Mouse (Mus musculus): ENCODE data around the gene Slc25a36. TPM values are rescaled to one million over a fixed set of nuclear protein-coding genes. Genes with fewer than 3 reads are reported as not detected.

The Slc25a36 gene
- polyA plus RNA-seq, 1 experiment from 2014 or later = 96.0 TPM

DNA sequence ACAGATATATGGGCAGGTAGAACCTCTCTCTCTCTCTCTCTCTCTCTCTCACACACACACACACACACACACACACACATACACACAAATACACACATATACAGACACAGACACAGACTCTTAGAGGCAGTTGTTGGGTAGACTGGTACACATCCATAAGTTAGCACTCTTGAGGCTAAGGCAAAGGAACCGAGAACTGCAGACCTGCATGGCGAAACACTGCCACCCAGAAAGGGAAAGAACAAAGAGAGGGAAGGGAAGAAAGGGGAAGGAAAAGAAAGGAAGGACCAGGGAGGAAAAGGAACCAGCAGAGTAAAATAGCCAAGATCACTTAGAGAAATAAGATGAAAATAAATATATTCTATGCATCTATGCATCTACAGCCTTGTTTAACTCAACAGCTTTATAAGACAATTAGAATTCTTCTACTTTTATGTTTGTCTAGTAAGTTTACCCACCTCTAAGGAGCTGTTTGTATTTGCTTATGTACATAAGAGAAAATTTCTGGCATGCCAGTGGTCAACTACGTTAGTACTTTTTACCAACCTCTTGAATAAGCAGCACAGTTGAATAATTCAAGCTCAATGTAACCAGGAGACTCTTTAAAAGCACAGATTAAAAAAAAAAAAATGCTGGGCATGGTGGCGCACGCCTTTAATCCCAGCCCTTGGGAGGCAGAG, 4.3 kb downstream of the Slc25a36 start:
- H3K27me3 ChIP-seq = no peaks in the 10 kb centered on the region
- H3K27ac ChIP-seq = no peak overlapping the region
- no peak overlapping the region for H3K9ac ChIP-seq
- peaks cover 28% of the 10 kb centered on the region for H3K4me1 ChIP-seq
- no peak for ATAC-seq (ENCODE audit: insufficient number of reproducible peaks, insufficient read depth, low FRiP score, low TSS enrichment, low read depth)
- H3K4me2 ChIP-seq = no peak overlapping the region
- peaks cover 6% of the 10 kb centered on the region; the same call in 1 of the 2 replicates for H3K36me3 ChIP-seq
- 90% methylated on average over 5 of the region's 5 CpGs for WGBS
- H3K9me3 ChIP-seq = no peaks in the 10 kb centered on the region
- H3K4me3 ChIP-seq = no peak overlapping the region

- Histone ChIP-seq H3K36me3 (peaks cover 6% of the 10 kb centered on the region; the same call in 1 of the 2 replicates), H3K4me2 (no peak overlapping the region), H3K27me3 (no peaks in the 10 kb centered on the region), H3K4me3 (no peak overlapping the region), H3K4me1 (peaks cover 28% of the 10 kb centered on the region), H3K9ac (no peak overlapping the region), H3K27ac (no peak overlapping the region; the same call in 1 of the 2 replicates), H3K9me3 (no peaks in the 10 kb centered on the region)
- ATAC-seq (ENCODE audit: insufficient number of reproducible peaks, insufficient read depth, low FRiP score, low TSS enrichment, low read depth) = no peak
- WGBS = 80% methylated on average over 2 of the region's 2 CpGs
Observed at GRCm38 (mm10) chr9:97105400-97105985, 5.5 kb downstream of the Slc25a36 start.

- H3K4me2 ChIP-seq = no peak overlapping the region
- H3K27ac ChIP-seq = no peak overlapping the region
- no peak for ATAC-seq (ENCODE audit: insufficient number of reproducible peaks, insufficient read depth, low FRiP score, low TSS enrichment, low read depth)
- no peaks in the 10 kb centered on the region for H3K9me3 ChIP-seq
- no peak overlapping the region for H3K9ac ChIP-seq
- peaks cover 16% of the 10 kb centered on the region for H3K4me1 ChIP-seq
- H3K36me3 ChIP-seq = peaks cover 9% of the 10 kb centered on the region; the same call in 1 of the 2 replicates
- no peak overlapping the region for H3K4me3 ChIP-seq
- H3K27me3 ChIP-seq = no peaks in the 10 kb centered on the region
- 71% methylated on average over 2 of the region's 2 CpGs for WGBS
Observed at GRCm38 (mm10) chr9:97103376-97104061, 7.4 kb downstream of the Slc25a36 start.

- WGBS = 75% methylated on average over 4 of the region's 4 CpGs
- Histone ChIP-seq H3K4me3 (no peak overlapping the region), H3K36me3 (peaks cover 38% of the 10 kb centered on the region), H3K4me1 (peaks cover 9% of the 10 kb centered on the region), H3K27me3 (no peaks in the 10 kb centered on the region), H3K4me2 (no peak overlapping the region), H3K27ac (no peak overlapping the region), H3K9ac (no peak overlapping the region), H3K9me3 (no peaks in the 10 kb centered on the region)
- no peak for ATAC-seq (ENCODE audit: insufficient number of reproducible peaks, insufficient read depth, low FRiP score, low TSS enrichment, low read depth)
Observed at GRCm38 (mm10) chr9:97098985-97099384, 12.0 kb downstream of the Slc25a36 start.

- Histone ChIP-seq H3K4me1 (no peaks in the 10 kb centered on the region), H3K4me3 (no peak overlapping the region), H3K9me3 (no peaks in the 10 kb centered on the region), H3K4me2 (no peak overlapping the region), H3K27ac (no peak overlapping the region), H3K36me3 (peaks cover 49% of the 10 kb centered on the region), H3K9ac (no peak overlapping the region), H3K27me3 (no peaks in the 10 kb centered on the region)
- no peak for ATAC-seq (ENCODE audit: insufficient number of reproducible peaks, insufficient read depth, low FRiP score, low TSS enrichment, low read depth)
- 96% methylated on average over 1 of the region's 1 CpGs for WGBS
Observed at GRCm38 (mm10) chr9:97096180-97096579, 14.8 kb downstream of the Slc25a36 start.

GRCm38 (mm10) chr9:97087850-97088249, 23.1 kb downstream of the Slc25a36 start:
- ATAC-seq (ENCODE audit: insufficient number of reproducible peaks, insufficient read depth, low FRiP score, low TSS enrichment, low read depth) = no peak
- Histone ChIP-seq H3K9ac (no peak overlapping the region), H3K4me2 (no peak overlapping the region), H3K9me3 (no peaks in the 10 kb centered on the region), H3K36me3 (peaks cover 36% of the 10 kb centered on the region), H3K27me3 (no peaks in the 10 kb centered on the region), H3K4me3 (no peak overlapping the region), H3K27ac (no peak overlapping the region), H3K4me1 (no peaks in the 10 kb centered on the region)

GRCm38 (mm10) chr9:97084628-97085027, 26.3 kb downstream of the Slc25a36 start:
- Histone ChIP-seq H3K27ac (no peak overlapping the region), H3K4me3 (no peak overlapping the region), H3K4me2 (no peak overlapping the region), H3K27me3 (no peaks in the 10 kb centered on the region), H3K4me1 (no peaks in the 10 kb centered on the region), H3K9me3 (no peaks in the 10 kb centered on the region), H3K36me3 (peaks cover 54% of the 10 kb centered on the region), H3K9ac (no peak overlapping the region)
- no peak for ATAC-seq (ENCODE audit: insufficient number of reproducible peaks, insufficient read depth, low FRiP score, low TSS enrichment, low read depth)
- 80% methylated on average over 2 of the region's 2 CpGs for WGBS

DNA sequence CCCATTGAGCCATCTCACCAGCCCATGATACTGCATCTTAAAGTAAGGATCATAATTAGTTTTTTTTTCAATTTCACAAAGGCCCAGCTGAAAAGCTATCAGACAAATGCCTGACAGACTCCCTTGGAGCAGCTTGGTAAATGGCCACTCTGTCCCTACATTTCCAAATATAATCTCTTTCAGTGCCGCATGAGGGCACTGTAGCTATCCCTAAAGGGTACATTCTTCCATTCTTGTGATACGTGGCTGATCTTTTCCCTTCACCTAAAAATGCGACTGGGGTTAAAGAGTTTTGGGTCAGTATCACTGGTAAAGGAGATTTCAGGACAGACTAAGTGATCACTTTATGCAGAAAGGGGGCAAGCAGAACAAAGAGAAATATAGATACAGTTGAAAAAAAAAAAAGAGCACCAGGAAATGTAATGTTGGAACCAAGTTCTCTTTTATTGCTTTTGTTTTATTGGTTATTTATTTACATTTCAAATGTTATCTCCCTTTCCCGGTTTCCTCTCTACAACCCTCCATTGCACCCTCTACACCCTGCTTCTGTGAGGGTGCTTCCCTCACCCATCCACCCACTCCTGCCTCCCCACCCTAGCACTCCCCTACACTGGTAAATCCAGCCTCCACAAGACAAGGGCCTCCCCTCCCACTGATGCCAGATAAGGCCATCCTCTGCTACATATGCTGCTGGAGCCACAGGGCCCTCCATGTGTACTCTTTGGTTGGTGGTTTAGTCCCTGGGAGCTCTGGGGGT, 29.7 kb downstream of the Slc25a36 start:
- Histone ChIP-seq H3K4me1 (no peaks in the 10 kb centered on the region), H3K4me2 (no peak overlapping the region), H3K27ac (no peak overlapping the region), H3K36me3 (peaks cover 60% of the 10 kb centered on the region), H3K9me3 (no peaks in the 10 kb centered on the region), H3K27me3 (no peaks in the 10 kb centered on the region), H3K4me3 (no peak overlapping the region), H3K9ac (no peak overlapping the region)
- ATAC-seq (ENCODE audit: insufficient number of reproducible peaks, insufficient read depth, low FRiP score, low TSS enrichment, low read depth) = no peak
- WGBS = 90% methylated on average over 4 of the region's 4 CpGs

DNA sequence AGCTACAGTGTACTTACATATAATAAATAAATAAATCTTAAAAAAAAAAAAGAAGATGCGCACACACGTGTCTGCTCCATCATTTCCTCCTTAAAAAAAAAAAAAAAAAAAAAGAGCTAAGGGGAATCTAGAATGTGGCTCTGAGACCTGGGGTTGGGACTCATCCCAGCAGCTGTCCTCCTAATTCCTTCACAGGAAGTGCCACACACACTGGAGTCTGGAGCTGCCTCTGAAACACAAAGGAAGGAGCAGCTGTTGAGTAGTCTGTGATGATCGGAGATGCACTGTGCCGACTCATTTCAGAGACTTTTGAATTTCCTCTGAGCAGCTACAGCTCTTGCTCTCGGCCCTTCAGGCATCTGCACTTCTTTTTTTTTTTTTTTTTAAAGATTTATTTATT, 41.0 kb downstream of the Slc25a36 start:
- H3K4me3 ChIP-seq = no peak overlapping the region
- H3K4me2 ChIP-seq = no peak overlapping the region
- 0 out of 2 replicates have a peak, but pooled peaks cover 5% of the 10 kb centered on the region for H3K4me1 ChIP-seq
- no peak for ATAC-seq (ENCODE audit: insufficient number of reproducible peaks, insufficient read depth, low FRiP score, low TSS enrichment, low read depth)
- no peaks in the 10 kb centered on the region for H3K9me3 ChIP-seq
- WGBS = 88% methylated on average over 5 of the region's 5 CpGs
- H3K36me3 ChIP-seq = peaks cover 7% of the 10 kb centered on the region
- H3K27me3 ChIP-seq = no peaks in the 10 kb centered on the region
- no peak overlapping the region for H3K27ac ChIP-seq
- no peak overlapping the region for H3K9ac ChIP-seq

GRCm38 (mm10) chr9:97069466-97069865, 41.5 kb downstream of the Slc25a36 start:
- Histone ChIP-seq H3K4me3 (no peak overlapping the region), H3K36me3 (peaks cover 3% of the 10 kb centered on the region)
- 80% methylated on average over 5 of the region's 5 CpGs for WGBS

More at GRCm38 (mm10) chr9:97069466-97069865, 41.5 kb downstream of the Slc25a36 start:
- Histone ChIP-seq H3K27ac (no peak overlapping the region), H3K4me1 (0 out of 2 replicates have a peak, but pooled peaks cover 5% of the 10 kb centered on the region), H3K27me3 (no peaks in the 10 kb centered on the region), H3K9ac (no peak overlapping the region), H3K4me2 (no peak overlapping the region), H3K9me3 (no peaks in the 10 kb centered on the region)
- ATAC-seq (ENCODE audit: insufficient number of reproducible peaks, insufficient read depth, low FRiP score, low TSS enrichment, low read depth) = no peak
